Mouse (Mus musculus) testis, postnatal 14 days (tissue): ENCODE data around the gene Cbarp.
A peak's percentile ranks its signal among the peaks of the same experiment; 100 is the strongest.

Experiments used
- DNase-seq: peaks from one replicate; pipeline ENCODE4 v3.0.0; 2021; ENCODE audit warnings: low spot score

The Cbarp gene

DNA sequence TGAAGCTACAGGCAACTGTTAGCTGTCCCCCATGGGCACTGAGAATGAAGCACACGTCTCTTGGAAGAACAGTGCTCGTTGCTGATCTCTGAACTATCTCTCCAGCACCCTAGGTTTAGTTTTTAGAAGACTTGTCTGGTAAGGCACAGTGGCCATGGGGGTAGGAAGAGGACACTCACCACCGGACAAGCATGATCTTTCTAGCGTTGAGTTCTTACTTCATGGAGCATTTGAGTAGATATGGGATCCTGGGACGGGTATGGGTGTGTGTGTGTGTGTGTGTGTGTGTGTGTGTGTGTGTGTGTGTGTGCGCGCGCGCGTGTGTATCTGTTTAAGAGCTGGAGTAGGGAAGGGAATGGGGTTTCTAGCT lies at the start of gene Cbarp:
Gene Cbarp (minus strand): TSS at position 170 of the 370 bp plus-strand sequence.
- DNase-seq: no peak

GRCm38 (mm10) chr10:80189999-80190398 lies 49.4 kb upstream of the Cbarp start:
- no peak for DNase-seq

DNA sequence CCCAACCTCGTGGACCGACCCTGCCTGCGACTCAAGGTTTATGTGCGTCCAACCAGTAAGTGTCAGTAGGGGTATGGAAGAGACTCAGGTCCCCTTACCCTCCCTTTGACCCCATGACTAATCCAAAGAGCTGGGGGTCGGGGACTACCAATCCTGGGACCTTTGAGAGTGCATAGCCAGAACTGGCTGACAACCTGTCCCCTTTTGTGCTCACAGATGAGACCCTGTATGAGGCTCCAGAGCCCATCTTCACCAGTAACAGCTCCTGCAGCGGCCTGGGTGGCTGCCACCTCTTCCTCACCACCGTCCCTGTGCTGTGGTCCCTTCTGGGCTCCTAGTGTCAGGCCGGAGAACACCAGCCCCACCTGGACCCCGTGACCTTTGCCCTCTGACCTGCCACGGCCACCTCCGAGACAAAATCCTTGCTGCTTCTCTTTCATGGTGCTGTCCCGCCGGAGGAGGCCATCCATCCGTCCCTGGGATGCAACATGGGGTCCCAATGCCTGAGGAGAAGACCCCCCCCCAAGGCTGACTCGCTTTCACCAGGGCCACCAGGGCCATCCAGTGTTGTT lies 47.9 kb upstream of the Cbarp start:
- DNase-seq: no peak

- no peak for DNase-seq
These were observed 47.1 kb upstream of the Cbarp start for GRCm38 (mm10) chr10:80187739-80188138.

DNA sequence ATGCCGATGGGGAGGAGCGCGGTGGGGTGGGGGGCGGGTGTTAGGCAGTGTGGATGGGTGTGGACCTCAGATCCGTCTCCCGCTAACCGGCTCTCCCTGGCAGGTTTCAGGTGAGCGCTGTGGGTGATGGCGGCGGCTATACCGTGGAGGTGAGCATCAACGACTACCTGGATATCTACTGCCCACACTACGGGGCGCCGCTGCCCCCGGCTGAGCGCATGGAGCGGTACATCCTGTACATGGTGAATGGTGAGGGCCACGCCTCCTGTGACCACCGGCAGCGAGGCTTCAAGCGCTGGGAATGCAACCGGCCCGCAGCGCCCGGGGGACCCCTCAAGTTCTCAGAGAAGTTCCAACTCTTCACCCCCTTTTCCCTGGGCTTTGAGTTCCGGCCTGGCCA lies 46.0 kb upstream of the Cbarp start:
- DNase-seq: no peak

DNA sequence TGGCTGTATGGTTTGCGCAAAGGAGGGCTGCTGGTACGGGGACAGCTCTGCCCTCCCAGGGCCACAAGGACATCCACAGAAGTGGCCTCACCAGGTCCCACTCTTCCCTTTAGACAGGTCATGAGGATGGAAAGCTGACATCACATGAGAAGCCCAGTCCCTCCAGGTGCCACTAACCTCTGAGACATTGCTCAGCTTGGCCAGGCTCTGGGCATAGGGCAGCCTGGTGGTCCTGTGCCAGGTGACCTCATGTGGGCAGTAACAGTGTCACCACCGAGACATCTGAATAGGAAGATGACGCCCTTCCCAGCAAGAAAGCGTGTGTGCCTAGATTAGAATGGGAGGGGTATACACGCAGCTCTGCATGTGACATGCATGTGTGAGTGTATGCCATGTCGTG lies 41.9 kb upstream of the Cbarp start:
- DNase-seq: no peak

DNA sequence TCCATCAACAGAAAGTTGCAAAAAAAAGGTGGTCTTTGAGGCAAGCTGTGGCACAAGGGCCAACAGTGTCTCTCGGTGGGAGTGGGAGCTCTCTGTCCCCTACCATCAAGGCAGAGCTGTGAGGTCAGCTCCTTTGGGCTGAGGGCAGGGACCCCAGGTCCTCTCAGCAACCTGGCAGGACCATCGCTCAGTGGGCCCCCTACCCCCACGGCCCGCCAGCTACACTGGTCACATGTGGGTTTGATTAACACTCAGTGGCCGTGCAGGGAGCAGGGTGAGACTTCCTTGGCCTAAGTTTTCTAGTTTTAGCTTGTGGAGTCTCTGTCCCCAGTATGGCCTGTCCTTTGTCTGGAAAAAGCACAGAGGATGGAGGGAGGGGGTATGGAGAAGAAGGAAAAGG lies 40.2 kb upstream of the Cbarp start:
- no peak for DNase-seq

GRCm38 (mm10) chr10:80180288-80180687 lies 39.7 kb upstream of the Cbarp start:
- DNase-seq: no peak

DNA sequence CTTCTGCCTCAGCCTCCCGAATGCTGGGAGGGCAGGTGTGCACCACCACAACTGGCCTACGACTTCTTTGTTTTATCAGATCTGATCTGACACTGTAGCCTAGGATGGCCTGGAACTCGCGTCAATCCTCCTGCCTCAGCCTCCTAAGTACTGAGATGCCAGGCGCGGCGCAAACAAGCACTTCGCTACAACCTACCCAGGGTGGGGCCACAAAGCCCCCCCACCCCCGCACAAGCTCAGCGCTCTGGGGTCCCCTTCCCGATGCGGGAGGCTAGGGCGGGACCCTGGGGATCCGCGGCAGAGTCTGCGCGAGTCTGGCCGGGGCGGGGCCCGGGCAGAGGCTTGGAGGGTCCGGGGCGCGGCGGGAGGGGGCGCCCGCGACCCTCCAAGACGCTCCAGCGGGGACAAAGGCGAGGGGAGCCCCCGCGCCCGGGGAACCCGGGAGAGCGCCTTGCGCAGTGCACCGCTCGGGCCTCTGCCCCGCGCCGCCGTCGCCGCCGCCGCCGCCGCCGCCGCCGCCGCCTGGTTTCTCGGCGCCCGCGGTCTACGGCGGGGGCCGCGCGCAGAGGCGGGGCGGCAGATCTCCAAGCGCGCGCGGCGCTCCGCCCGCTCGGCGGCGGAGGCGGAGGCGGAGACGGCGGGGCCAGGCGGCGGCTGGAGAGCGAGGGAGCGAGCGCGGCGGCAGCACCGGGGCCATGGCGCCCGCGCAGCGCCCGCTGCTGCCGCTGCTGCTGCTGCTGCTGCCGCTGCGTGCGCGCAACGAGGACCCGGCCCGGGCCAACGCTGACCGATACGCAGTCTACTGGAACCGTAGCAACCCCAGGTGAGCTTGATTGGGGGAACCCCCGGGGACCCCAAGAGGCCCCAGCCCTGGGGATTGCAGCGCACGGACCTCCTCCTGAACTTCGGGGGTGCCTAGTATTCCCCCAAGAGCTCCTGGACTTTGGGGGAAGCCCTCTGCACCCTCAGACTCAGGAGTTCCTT lies 38.7 kb upstream of the Cbarp start, which contains the start of gene Efna2:
Gene Efna2 (plus strand): TSS at position 415 of the 984 bp plus-strand sequence.
- no peak for DNase-seq

DNA sequence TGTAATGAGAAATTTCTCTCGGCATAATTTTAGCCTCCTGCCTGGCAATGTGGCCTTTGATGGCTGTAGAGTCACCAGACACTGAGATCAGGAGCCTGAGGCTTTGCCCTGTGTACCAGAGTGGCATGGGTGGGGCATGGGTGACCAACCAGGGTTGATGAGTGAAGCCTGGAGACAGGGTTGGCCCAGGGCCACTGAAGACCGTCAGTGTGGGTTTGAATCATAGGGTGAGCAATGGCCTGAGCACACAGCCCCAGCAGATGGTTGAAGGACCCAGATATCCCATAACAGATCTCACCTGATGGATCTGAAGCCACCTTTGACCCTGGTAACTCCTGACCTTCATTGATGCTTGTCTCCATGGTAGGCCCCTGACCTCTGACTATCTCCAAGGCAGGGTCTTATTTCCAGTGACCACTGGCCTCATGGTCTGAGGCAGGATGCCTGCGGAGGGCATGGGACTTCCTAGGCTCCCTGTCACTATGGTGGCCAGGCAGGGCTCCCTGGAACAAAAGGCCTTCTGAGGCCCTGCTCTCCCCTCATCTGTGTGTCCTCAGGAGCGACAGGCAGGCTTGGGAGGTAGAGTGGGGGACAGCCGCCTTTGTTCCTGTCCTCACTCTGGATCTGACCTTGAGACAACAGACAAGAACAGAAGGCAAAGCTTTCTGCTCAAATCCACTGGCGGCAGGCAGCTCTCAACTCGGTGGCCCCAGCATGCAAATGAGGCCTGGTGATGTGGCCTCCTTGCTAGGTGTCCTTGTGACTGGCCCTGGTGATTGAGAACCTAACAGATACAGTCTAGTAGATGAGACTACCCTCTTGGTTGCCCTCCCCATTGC lies 37.0 kb upstream of the Cbarp start:
- DNase-seq: no peak

GRCm38 (mm10) chr10:80176270-80176834 lies 35.7 kb upstream of the Cbarp start:
- no peak for DNase-seq

- DNase-seq: no peak
These were observed 35.1 kb upstream of the Cbarp start for GRCm38 (mm10) chr10:80175536-80176269.

- no peak for DNase-seq
These were observed 34.1 kb upstream of the Cbarp start for GRCm38 (mm10) chr10:80174705-80175104.

DNA sequence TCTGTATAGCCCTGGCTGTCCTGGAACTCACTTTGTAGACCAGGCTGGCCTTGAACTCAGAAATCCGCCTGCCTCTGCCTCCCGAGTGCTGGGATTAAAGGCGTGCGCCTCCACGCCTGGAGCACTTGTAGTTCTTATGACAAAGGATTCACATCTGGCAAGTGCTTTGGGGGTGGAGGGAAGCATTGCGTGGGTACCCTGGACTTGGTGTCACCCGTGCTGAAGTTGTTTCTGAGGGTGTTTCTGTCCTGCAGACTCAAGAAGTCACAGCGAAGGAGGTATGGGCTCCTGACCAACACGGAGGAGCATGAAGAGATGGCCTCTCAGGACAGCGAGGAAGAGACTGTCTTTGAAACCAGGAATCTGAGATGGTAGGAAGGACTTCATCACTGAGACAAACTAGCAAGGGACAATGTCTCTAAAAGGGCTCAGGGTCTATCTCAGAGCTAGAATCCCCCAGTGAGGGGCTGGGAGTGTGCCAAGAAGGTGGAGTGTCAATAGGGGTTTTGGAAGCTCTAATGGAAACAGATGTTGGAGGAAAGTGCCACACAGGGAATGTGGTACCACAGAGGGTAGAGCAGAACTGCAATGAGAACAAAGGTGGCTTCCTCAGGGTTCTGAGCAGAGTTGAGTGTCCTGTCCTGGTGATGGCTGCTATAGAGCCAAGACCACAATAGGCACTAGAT lies 33.5 kb upstream of the Cbarp start:
- no peak for DNase-seq

GRCm38 (mm10) chr10:80173358-80173757 lies 32.7 kb upstream of the Cbarp start:
- no peak for DNase-seq

DNA sequence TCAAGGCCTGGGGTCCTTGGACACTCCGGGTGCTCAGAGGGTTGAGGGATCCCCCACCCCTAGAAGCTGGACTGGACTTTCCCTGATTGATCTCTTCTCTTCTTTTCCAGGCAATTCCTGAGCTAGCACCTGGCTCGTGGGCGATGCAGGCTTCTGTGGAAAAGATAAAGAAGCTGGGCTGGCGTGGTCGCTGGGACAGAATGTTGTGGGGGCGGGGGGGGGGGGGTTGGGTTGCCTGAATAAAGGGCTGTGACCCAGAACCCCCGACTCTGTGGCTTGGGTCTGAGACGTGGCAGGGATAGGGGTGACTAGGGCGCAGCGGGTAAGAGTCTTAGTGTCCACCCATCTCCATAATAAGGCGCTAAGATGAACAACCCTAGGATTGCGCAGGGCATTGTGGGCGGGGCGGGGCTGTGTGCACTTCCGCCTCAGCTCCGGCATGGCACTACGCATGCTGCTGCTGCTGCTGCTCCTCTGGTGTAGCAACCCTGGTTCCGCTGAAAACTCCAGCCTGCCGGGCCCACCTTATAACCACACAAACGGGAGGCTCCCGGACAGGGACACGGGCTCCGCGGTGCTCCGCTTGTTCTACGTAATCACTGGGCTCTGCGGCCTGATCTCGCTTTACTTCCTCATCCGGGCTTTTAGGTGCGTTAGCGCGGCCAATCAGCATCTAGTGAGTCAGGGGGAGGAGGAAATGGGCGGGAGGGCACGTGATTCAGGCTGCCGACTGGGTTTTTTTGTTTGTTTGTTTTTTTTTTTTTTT lies 32.1 kb upstream of the Cbarp start, which contains the start of gene 1600002K03Rik:
Gene 1600002K03Rik (plus strand): TSS at position 418 of the 766 bp plus-strand sequence.
- DNase-seq: peak; percentile 88

GRCm38 (mm10) chr10:80171760-80172526 lies 31.3 kb upstream of the Cbarp start:
- no peak for DNase-seq

DNA sequence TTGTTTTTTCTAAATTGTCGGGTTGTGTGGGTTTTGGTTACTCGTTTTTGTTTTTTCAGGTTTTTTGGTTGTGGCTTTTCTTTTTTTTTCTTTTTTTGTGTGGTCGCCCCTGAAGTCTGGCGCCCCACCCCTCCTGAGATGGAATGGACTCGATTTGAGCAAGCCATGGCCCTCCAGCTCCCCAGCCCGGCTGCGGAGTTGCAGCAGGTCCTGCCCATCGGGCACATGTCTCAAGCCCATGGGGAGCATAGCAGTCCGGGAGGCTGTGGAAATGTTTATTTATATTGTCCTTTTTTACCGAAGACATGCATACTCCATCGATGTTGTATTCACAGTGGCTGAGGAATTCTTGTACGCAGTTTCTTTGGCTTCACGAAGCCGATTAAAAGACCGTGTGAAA lies 30.6 kb upstream of the Cbarp start:
- DNase-seq: no peak

DNA sequence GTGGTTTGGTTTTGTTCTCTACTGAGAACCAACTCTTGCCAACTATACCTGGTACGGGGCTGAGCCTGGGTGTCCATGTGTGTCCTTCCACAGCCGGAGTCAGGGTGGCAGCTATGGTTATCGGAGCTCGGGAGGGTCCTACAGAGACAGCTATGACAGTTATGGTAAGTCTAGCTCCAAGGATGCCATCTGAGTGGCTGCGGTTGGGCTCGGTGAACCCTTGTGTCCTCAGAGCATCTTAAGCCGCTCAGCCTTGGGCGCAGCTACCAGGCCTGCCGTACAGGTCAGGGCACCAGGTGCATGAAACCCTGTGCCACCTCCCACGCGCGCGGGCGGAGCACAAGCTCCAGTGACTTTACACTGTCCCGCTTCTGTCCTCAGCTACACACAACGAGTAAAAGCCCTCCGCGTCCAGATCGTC lies 30.0 kb upstream of the Cbarp start:
- no peak for DNase-seq
